Mouse (Mus musculus): ENCODE data around the gene Bglap3. TPM values are rescaled to one million over a fixed set of nuclear protein-coding genes. Genes with fewer than 3 reads are reported as not detected.

Gene Bglap3
- total and polyA plus RNA-seq, 3 experiments, result not detected

GRCm38 (mm10) chr3:88338316-88338715 is 34.2 kb downstream of the Bglap3 start:
- H3K9ac ChIP-seq (ENCODE audit: control insufficient read depth, low read depth, low read length, poor library complexity, severe bottlenecking), result no peak overlapping the region
- DNase-seq (ENCODE audit: low read depth, low spot score), result peak; percentile 98
- H3K36me3 ChIP-seq (ENCODE audit: control insufficient read depth in 1 of 2, insufficient read depth in 2 of 2, low read length in 2 of 2), result peaks cover 8 to 29% of the 10 kb centered on the region in 2 experiments
- H3K27ac ChIP-seq (ENCODE audit: control insufficient read depth, low read depth, low read length), result peak overlapping the region; percentile 5; the same call in 1 of the 2 replicates
- H3K79me2 ChIP-seq (ENCODE audit: control insufficient read depth, insufficient read depth, low read length, poor library complexity), result peaks cover 33% of the 10 kb centered on the region
- no peaks in the 10 kb centered on the region for H3K27me3 ChIP-seq (ENCODE audit: control insufficient read depth in 1 of 2, insufficient read depth in 2 of 2, low read length in 2 of 2)
- H3K4me3 ChIP-seq (ENCODE audit: control insufficient read depth in 1 of 2, insufficient read depth in 1 of 2, low read depth in 2 of 2, low read length in 2 of 2), result no peak overlapping the region
- H3K9me3 ChIP-seq (replicated peaks; ENCODE audit: insufficient read depth, low read length), result no peaks in the 10 kb centered on the region
- peaks cover 3 to 27% of the 10 kb centered on the region in 2 experiments; a peak in 3 of 4 replicates for H3K4me1 ChIP-seq (ENCODE audit: control insufficient read depth in 1 of 2, insufficient read depth in 2 of 2, low read length in 2 of 2)
- TF ChIP-seq POLR2A (IDR thresholded peaks at IDR 0.05; ENCODE audit: control insufficient read depth in 1 of 2, insufficient read depth in 1 of 2, low read depth in 1 of 2, low read length in 2 of 2, poor library complexity in 1 of 2) (0 out of 4 replicates have a peak, but pooled peaks of 1 of the 2 experiments have one; percentile 30), POLR2AphosphoS5 (IDR thresholded peaks at IDR 0.05; ENCODE audit: borderline replicate concordance, low read depth, low read length) (no peak), NELFE (IDR thresholded peaks at IDR 0.05; ENCODE audit: low read depth, low read length) (no peak), TBP (IDR thresholded peaks at IDR 0.05; ENCODE audit: low read depth, low read length) (peak; percentile 76), GABPA (IDR thresholded peaks at IDR 0.05; ENCODE audit: low read depth, low read length) (no peak), SMC3 (IDR thresholded peaks at IDR 0.05; ENCODE audit: low read depth, low read length) (no peak), MAZ (IDR thresholded peaks at IDR 0.05; ENCODE audit: low read depth, low read length) (0 out of 2 replicates have a peak, but pooled peaks have one; percentile 27), EP300 (IDR thresholded peaks at IDR 0.05; ENCODE audit: low read depth in 1 of 2, low read length in 2 of 2) (peak; percentile 92 to 94), ZC3H11A (IDR thresholded peaks at IDR 0.05; ENCODE audit: low read depth, low read length) (no peak), E2F4 (IDR thresholded peaks at IDR 0.05; ENCODE audit: borderline replicate concordance, low read depth, low read length) (no peak), POLR2AphosphoS2 (IDR thresholded peaks at IDR 0.05; ENCODE audit: low read length) (no peak), RCOR1 (IDR thresholded peaks at IDR 0.05; ENCODE audit: low read depth, low read length) (peak; percentile 100), USF2 (IDR thresholded peaks at IDR 0.05; ENCODE audit: borderline replicate concordance in 1 of 2, insufficient read depth in 1 of 2, low read depth in 1 of 2, low read length in 2 of 2) (no peak), MAX (IDR thresholded peaks at IDR 0.05; ENCODE audit: low read length) (peak; percentile 86), TAL1 (IDR thresholded peaks at IDR 0.05; ENCODE audit: low read length) (peak; percentile 94), UBTF (IDR thresholded peaks at IDR 0.05; ENCODE audit: borderline replicate concordance, insufficient read depth, low read depth, low read length) (no peak), MXI1 (IDR thresholded peaks at IDR 0.05; ENCODE audit: low read depth, low read length) (peak; percentile 93), BHLHE40 (IDR thresholded peaks at IDR 0.05; ENCODE audit: borderline replicate concordance, low read depth, low read length) (peak; percentile 86), ELF1 (IDR thresholded peaks at IDR 0.05; ENCODE audit: low read depth, low read length) (peak; percentile 56; the same call in 1 of the 2 replicates), MYB (IDR thresholded peaks at IDR 0.05; ENCODE audit: low read depth, low read length) (no peak), MYC (IDR thresholded peaks at IDR 0.05; ENCODE audit: low read depth, low read length) (peak; percentile 93), ETS1 (IDR thresholded peaks at IDR 0.05; ENCODE audit: low read depth, low read length) (peak; percentile 94), MEF2A (IDR thresholded peaks at IDR 0.05; ENCODE audit: extremely low read depth, insufficient replicate concordance, low read depth, low read length, poor library complexity, severe bottlenecking) (peak; percentile 84), CTCF (IDR thresholded peaks at IDR 0.05 in 2 of 3, conservative IDR thresholded peaks at IDR 0.05 in 1 of 3; ENCODE audit: control insufficient read depth in 1 of 3, insufficient read depth in 1 of 3, low read depth in 2 of 3, low read length in 3 of 3, poor library complexity in 1 of 3, severe bottlenecking in 1 of 3) (no peak), SIN3A (IDR thresholded peaks at IDR 0.05; ENCODE audit: low read length) (peak; percentile 95), RAD21 (IDR thresholded peaks at IDR 0.05; ENCODE audit: low read depth, low read length) (no peak), TCF12 (IDR thresholded peaks at IDR 0.05; ENCODE audit: low read depth, low read length) (peak; percentile 97), USF1 (IDR thresholded peaks at IDR 0.05; ENCODE audit: low read depth, low read length) (no peak), NRF1 (IDR thresholded peaks at IDR 0.05; ENCODE audit: insufficient read depth, low read depth, low read length, poor library complexity, severe bottlenecking) (no peak), CHD1 (IDR thresholded peaks at IDR 0.05; ENCODE audit: low read depth, low read length) (no peak), ZMIZ1 (IDR thresholded peaks at IDR 0.05; ENCODE audit: low read depth, low read length) (no peak), ZKSCAN1 (IDR thresholded peaks at IDR 0.05; ENCODE audit: low read depth, low read length) (no peak), KAT2A (conservative IDR thresholded peaks at IDR 0.05; ENCODE audit: low read depth, low read length) (no peak), JUND (IDR thresholded peaks at IDR 0.05; ENCODE audit: low read depth, low read length) (no peak), GATA1 (IDR thresholded peaks at IDR 0.05; ENCODE audit: low read depth, low read length) (peak; percentile 99), ZNF384 (IDR thresholded peaks at IDR 0.05; ENCODE audit: low read depth, low read length) (no peak), MAFK (IDR thresholded peaks at IDR 0.05; ENCODE audit: borderline replicate concordance, low read depth, low read length) (peak; percentile 82; the same call in 1 of the 2 replicates)
